Mouse (Mus musculus): ENCODE data around the gene Cadps. TPM values are rescaled to one million over a fixed set of nuclear protein-coding genes. Genes with fewer than 3 reads are reported as not detected.

Cadps gene
- polyA plus RNA-seq (2015; fragmentation: Nextera tagmentation; extraction: Ambion mirVana) = 0.41 and 0.56 TPM in 2 replicates

DNA sequence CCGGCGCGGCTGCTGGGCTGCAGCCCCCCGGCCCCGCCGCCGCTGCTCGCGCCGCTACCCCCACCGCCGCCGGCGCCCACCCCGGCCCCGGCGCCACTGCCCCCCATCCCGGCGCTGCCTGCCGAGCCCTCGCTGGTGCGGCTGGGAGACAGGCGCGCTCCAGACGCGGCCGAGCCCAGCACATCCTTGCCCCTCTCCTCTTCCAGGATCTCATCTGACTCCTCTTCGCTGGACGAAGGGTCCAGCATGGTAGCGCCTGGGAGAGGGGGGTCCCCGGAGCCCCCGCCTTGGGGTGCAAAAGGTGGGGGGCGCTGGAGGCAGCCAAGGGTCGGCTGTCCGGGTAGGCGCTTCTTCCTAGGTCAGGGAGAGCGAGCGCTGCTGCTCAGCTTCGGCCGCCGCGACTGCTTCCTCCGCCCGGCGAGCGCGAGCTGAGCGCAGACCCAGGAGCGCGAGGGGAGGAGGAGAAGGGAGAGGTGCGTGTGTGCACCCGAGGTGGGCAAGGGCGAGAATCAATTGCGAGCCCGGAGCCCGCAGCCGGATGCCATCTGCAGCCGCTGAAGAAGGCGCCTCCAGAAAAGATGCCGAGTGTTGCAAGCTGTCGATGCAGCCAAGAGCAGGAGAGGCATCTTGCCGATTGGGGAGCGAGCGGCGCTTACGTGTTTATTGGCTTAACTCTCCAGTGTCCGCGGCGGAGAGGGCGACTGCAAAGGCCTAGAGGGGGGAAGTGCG lies at the start of gene Cadps:
Gene Cadps, minus strand, starts transcription at position 589 of the 729 bp plus-strand sequence.
- H3K27me3 ChIP-seq (ENCODE audit: control insufficient read depth, insufficient read depth, low read length) = peaks cover 25% of the 10 kb centered on the region
- H3K4me1 ChIP-seq (ENCODE audit: control insufficient read depth, insufficient read depth, low read length) = peaks cover 14% of the 10 kb centered on the region
- peak within 1 kb of the TSS; percentile 87 for H3K4me2 ChIP-seq (ENCODE audit: low read depth, low read length)
- peak within 1 kb of the TSS; percentile 32 for H3K9ac ChIP-seq (ENCODE audit: low read length)
- peak within 1 kb of the TSS; percentile 61 for H3K4me3 ChIP-seq (ENCODE audit: low read length)
- H3K9me3 ChIP-seq (replicated peaks; ENCODE audit: control insufficient read depth, low read length) = no peaks in the 10 kb centered on the region
- H3K36me3 ChIP-seq (ENCODE audit: control insufficient read depth, insufficient read depth) = no peaks in the 10 kb centered on the region
- no peak for ATAC-seq (replicated peaks; ENCODE audit: extremely low read depth, insufficient read depth, low FRiP score)
- under 1% methylated on average over 70 of the region's 71 CpGs for WGBS
- no peak within 1 kb of the TSS for H3K27ac ChIP-seq (ENCODE audit: low read length)

DNA sequence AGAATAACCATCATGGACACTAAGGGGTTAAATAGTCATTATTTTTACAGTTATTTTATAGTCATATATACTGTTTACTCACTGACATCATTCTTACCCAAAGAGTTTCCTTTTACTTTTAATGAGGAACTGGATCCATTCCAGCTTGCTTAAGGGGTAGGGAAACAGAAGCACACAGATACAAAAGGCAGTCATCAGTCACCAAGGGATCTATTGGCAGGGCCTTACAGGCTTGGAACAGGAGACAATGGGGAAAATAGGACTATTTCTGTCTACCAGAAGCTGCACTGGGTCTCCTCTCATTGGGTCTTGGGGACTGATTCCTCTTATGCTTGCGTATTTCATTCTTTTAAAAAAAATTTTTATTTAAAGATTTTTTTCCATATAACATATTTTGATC lies 46.7 kb upstream of the Cadps start:
- H3K4me2 ChIP-seq (ENCODE audit: low read depth, low read length) = no peak overlapping the region
- no peak for ATAC-seq (replicated peaks; ENCODE audit: extremely low read depth, insufficient read depth, low FRiP score)
- H3K9me3 ChIP-seq (replicated peaks; ENCODE audit: control insufficient read depth, low read length) = no peaks in the 10 kb centered on the region
- no peak overlapping the region for H3K27ac ChIP-seq (ENCODE audit: low read length)
- H3K27me3 ChIP-seq (ENCODE audit: control insufficient read depth, insufficient read depth, low read length) = no peaks in the 10 kb centered on the region
- WGBS = 92% methylated on average over 1 of the region's 1 CpGs
- no peak overlapping the region for H3K9ac ChIP-seq (ENCODE audit: low read length)
- H3K4me3 ChIP-seq (ENCODE audit: low read length) = no peak overlapping the region
- H3K4me1 ChIP-seq (ENCODE audit: control insufficient read depth, insufficient read depth, low read length) = no peaks in the 10 kb centered on the region
- H3K36me3 ChIP-seq (ENCODE audit: control insufficient read depth, insufficient read depth) = no peaks in the 10 kb centered on the region

DNA sequence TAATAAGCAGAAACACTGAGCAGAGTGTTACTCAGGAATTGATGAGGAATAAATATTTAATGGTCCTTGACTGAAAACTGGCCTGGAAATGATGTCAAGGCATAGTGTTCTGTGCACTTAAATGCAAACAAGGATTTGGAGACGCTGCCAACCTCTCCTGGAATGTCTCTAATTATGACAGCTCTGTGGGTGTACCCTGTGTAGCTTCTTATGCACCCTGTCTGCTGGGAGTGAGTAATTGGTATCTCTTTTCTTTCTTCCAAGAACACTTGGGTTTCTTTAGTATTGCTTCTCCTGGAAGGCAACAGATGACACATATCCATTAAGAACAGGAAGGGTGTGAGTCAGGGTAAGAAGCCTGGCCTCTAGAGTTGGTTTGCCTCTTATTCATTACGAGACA lies 42.4 kb upstream of the Cadps start:
- Histone ChIP-seq H3K27me3 (ENCODE audit: control insufficient read depth, insufficient read depth, low read length) (no peaks in the 10 kb centered on the region), H3K9ac (ENCODE audit: low read length) (no peak overlapping the region), H3K4me1 (ENCODE audit: control insufficient read depth, insufficient read depth, low read length) (no peaks in the 10 kb centered on the region), H3K9me3 (replicated peaks; ENCODE audit: control insufficient read depth, low read length) (no peaks in the 10 kb centered on the region), H3K4me3 (ENCODE audit: low read length) (no peak overlapping the region), H3K4me2 (ENCODE audit: low read depth, low read length) (no peak overlapping the region), H3K27ac (ENCODE audit: low read length) (no peak overlapping the region), H3K36me3 (ENCODE audit: control insufficient read depth, insufficient read depth) (no peaks in the 10 kb centered on the region)
- no peak for ATAC-seq (replicated peaks; ENCODE audit: extremely low read depth, insufficient read depth, low FRiP score)
- 76% methylated on average over 2 of the region's 2 CpGs for WGBS

DNA sequence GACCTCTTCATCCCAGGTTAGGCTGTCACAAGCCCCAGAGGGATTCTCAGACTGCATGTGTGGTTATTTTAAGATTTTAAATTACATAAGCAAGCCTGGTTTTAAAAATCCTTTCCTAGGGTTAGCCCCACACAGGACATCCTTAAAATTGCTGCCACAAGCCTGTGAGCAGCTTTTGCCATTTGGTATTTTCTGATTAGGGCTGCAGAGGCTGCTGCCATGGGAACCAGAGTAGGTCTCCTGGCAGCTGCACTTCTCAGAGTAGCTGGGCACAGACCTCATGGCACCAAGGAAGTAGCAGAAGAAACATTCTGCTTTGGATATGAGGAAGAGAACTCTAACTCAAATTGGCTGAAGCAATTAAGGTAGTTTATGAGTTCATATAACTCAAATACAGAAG lies 21.0 kb upstream of the Cadps start:
- Histone ChIP-seq H3K4me3 (ENCODE audit: low read length) (no peak overlapping the region), H3K9ac (ENCODE audit: low read length) (no peak overlapping the region), H3K4me1 (ENCODE audit: control insufficient read depth, insufficient read depth, low read length) (no peaks in the 10 kb centered on the region), H3K27ac (ENCODE audit: low read length) (no peak overlapping the region), H3K36me3 (ENCODE audit: control insufficient read depth, insufficient read depth) (no peaks in the 10 kb centered on the region), H3K9me3 (replicated peaks; ENCODE audit: control insufficient read depth, low read length) (no peaks in the 10 kb centered on the region), H3K27me3 (ENCODE audit: control insufficient read depth, insufficient read depth, low read length) (no peaks in the 10 kb centered on the region), H3K4me2 (ENCODE audit: low read depth, low read length) (no peak overlapping the region)
- no peak for ATAC-seq (replicated peaks; ENCODE audit: extremely low read depth, insufficient read depth, low FRiP score)

DNA sequence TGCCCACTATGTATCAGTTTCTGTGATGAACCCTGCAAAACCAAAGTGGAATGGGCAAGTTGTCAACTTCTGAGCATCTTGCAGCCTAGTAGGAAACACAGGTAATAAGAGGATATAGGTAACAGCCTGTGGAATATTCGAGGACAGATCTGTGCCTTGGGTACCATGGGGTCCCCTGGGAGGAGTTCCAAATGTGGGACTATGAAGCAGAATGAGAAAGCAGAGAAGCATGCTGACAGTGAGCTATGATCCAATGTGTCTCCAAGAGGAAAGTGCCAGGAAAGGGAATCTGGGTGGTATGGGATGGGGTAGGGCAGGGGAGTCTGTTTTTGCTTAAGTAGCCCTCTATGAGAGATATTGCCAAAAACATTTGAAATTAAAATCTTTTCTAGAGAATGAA lies 16.6 kb upstream of the Cadps start:
- H3K4me1 ChIP-seq (ENCODE audit: control insufficient read depth, insufficient read depth, low read length) = no peaks in the 10 kb centered on the region
- no peaks in the 10 kb centered on the region for H3K36me3 ChIP-seq (ENCODE audit: control insufficient read depth, insufficient read depth)
- no peaks in the 10 kb centered on the region for H3K9me3 ChIP-seq (replicated peaks; ENCODE audit: control insufficient read depth, low read length)
- ATAC-seq (replicated peaks; ENCODE audit: extremely low read depth, insufficient read depth, low FRiP score) = no peak
- H3K4me3 ChIP-seq (ENCODE audit: low read length) = no peak overlapping the region
- H3K9ac ChIP-seq (ENCODE audit: low read length) = no peak overlapping the region
- no peak overlapping the region for H3K4me2 ChIP-seq (ENCODE audit: low read depth, low read length)
- H3K27me3 ChIP-seq (ENCODE audit: control insufficient read depth, insufficient read depth, low read length) = no peaks in the 10 kb centered on the region
- H3K27ac ChIP-seq (ENCODE audit: low read length) = no peak overlapping the region
- WGBS = 23% methylated on average over 1 of the region's 1 CpGs

DNA sequence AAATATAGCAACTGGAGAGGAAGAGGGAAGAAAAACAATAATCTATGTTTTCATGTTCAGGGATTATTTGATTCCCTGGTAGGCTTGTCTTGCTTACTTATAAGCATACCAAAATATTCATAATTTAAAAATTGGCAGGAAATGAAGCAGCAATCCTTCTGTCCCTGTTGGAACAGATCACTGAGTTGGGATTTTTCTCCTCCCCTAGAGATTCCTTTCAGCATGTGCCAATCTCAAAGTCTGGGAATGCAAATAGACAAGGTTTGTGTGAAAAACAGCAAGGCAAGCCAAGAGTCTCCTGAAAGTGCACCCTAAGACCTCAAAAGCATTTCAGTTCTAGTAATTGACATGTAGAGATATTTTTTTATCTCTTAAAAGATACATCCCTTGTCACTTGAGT lies 16.1 kb upstream of the Cadps start:
- Histone ChIP-seq H3K4me3 (ENCODE audit: low read length) (no peak overlapping the region), H3K27me3 (ENCODE audit: control insufficient read depth, insufficient read depth, low read length) (no peaks in the 10 kb centered on the region), H3K4me2 (ENCODE audit: low read depth, low read length) (no peak overlapping the region), H3K9ac (ENCODE audit: low read length) (no peak overlapping the region), H3K9me3 (replicated peaks; ENCODE audit: control insufficient read depth, low read length) (no peaks in the 10 kb centered on the region), H3K27ac (ENCODE audit: low read length) (no peak overlapping the region), H3K4me1 (ENCODE audit: control insufficient read depth, insufficient read depth, low read length) (no peaks in the 10 kb centered on the region), H3K36me3 (ENCODE audit: control insufficient read depth, insufficient read depth) (no peaks in the 10 kb centered on the region)
- no peak for ATAC-seq (replicated peaks; ENCODE audit: extremely low read depth, insufficient read depth, low FRiP score)

DNA sequence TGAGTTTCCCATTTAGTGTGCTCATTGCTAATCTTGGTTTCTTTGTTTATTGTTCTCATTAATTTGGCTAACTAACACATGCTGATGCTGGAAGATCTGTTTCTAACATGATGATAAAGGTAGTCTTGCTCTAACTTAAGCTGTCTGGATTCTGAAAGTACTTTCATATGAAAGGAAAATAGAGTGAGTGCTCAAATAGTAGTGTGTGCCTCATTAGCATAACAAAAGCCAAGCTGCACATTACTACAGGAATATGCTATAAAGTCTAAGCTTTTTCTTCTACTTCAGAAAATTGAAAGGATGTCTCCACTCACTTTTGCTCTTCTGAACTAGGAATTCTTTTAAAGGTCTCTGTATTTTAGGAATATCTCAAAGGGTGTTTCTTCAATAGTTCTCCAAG lies 15.4 kb upstream of the Cadps start:
- Histone ChIP-seq H3K4me3 (ENCODE audit: low read length) (no peak overlapping the region), H3K27me3 (ENCODE audit: control insufficient read depth, insufficient read depth, low read length) (no peaks in the 10 kb centered on the region), H3K4me1 (ENCODE audit: control insufficient read depth, insufficient read depth, low read length) (no peaks in the 10 kb centered on the region), H3K9me3 (replicated peaks; ENCODE audit: control insufficient read depth, low read length) (no peaks in the 10 kb centered on the region), H3K36me3 (ENCODE audit: control insufficient read depth, insufficient read depth) (no peaks in the 10 kb centered on the region), H3K27ac (ENCODE audit: low read length) (no peak overlapping the region), H3K4me2 (ENCODE audit: low read depth, low read length) (no peak overlapping the region), H3K9ac (ENCODE audit: low read length) (no peak overlapping the region)
- no peak for ATAC-seq (replicated peaks; ENCODE audit: extremely low read depth, insufficient read depth, low FRiP score)

DNA sequence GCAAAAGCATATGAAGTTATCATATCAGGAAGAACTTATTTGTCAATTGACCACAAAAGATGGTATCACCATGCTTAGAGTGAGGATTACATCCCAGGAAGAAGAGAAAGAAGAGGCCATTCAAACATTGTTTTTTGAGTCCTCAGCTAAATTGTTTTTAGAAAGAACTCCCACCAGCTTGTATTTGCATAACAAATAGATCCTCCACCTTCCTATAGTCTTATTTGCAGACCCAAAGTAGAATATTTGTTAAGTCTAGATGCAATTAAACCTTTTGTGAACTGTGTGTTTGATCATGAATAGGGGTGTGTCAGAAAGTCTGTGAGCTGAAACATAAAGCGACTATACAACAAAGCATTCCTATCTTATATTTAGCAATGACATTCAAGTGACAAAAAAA lies 15.0 kb upstream of the Cadps start:
- Histone ChIP-seq H3K4me2 (ENCODE audit: low read depth, low read length) (no peak overlapping the region), H3K27ac (ENCODE audit: low read length) (no peak overlapping the region), H3K4me3 (ENCODE audit: low read length) (no peak overlapping the region), H3K9me3 (replicated peaks; ENCODE audit: control insufficient read depth, low read length) (no peaks in the 10 kb centered on the region), H3K9ac (ENCODE audit: low read length) (no peak overlapping the region), H3K4me1 (ENCODE audit: control insufficient read depth, insufficient read depth, low read length) (no peaks in the 10 kb centered on the region), H3K27me3 (ENCODE audit: control insufficient read depth, insufficient read depth, low read length) (no peaks in the 10 kb centered on the region), H3K36me3 (ENCODE audit: control insufficient read depth, insufficient read depth) (no peaks in the 10 kb centered on the region)
- WGBS = 46% methylated on average over 1 of the region's 1 CpGs
- no peak for ATAC-seq (replicated peaks; ENCODE audit: extremely low read depth, insufficient read depth, low FRiP score)

DNA sequence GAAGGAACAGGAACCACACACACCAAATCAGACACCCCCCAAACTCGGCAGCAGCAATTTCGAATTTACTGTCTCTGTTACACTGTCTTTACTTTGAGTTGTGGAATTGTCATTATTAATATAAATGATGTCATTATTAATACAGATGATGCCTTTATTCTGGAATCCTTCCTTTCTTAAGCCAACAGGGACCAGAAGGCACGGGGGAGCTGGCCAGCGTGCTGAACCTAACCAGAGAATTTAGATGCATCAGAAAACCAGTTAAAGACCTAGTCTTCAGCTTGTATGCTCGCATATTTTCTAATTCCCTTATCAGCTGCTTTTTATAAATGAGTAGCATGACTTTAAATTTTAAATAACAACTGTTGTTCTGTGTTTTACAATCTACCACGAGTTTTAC lies 902 bp upstream of the Cadps start:
- peaks cover 14% of the 10 kb centered on the region for H3K4me1 ChIP-seq (ENCODE audit: control insufficient read depth, insufficient read depth, low read length)
- ATAC-seq (replicated peaks; ENCODE audit: extremely low read depth, insufficient read depth, low FRiP score) = no peak
- no peaks in the 10 kb centered on the region for H3K9me3 ChIP-seq (replicated peaks; ENCODE audit: control insufficient read depth, low read length)
- no peak overlapping the region for H3K9ac ChIP-seq (ENCODE audit: low read length)
- H3K4me3 ChIP-seq (ENCODE audit: low read length) = no peak overlapping the region
- H3K4me2 ChIP-seq (ENCODE audit: low read depth, low read length) = no peak overlapping the region
- 10% methylated on average over 6 of the region's 6 CpGs for WGBS
- peaks cover 25% of the 10 kb centered on the region for H3K27me3 ChIP-seq (ENCODE audit: control insufficient read depth, insufficient read depth, low read length)
- H3K27ac ChIP-seq (ENCODE audit: low read length) = no peak overlapping the region
- no peaks in the 10 kb centered on the region for H3K36me3 ChIP-seq (ENCODE audit: control insufficient read depth, insufficient read depth)

Measured in heart, embryonic 16.5 days (tissue).